Mouse (Mus musculus) neural tube, embryonic 15.5 days (tissue): ENCODE measurements around the gene Dnal4. TPM values are rescaled to one million over a fixed set of nuclear protein-coding genes. Genes with fewer than 3 reads are reported as not detected.

Source experiments
- ATAC-seq: fragments of 200-750 bp; cut with Nextera tagmentation; 2 replicates; pipeline ENCODE4 v1.8.0; 2017; ENCODE audit warnings: mild to moderate bottlenecking, moderate TSS enrichment, moderate library complexity; ENCODE audit not compliant: low FRiP score
- H3K27ac ChIP-seq: fragments of 300-500 bp; sonication (generic); replicated peaks from 2 replicates; pipeline ENCODE4 v1.5.1; 2015; ENCODE audit warnings: mild to moderate bottlenecking, inconsistent platforms
- H3K27me3 ChIP-seq: fragments of 300-500 bp; sonication (generic); replicated peaks from 2 replicates; pipeline ENCODE4 v1.6.1; 2015; ENCODE audit warnings: inconsistent platforms
- H3K36me3 ChIP-seq: fragments of 300-500 bp; sonication (generic); 2 replicates; pipeline ENCODE4 v1.6.1; 2015; ENCODE audit warnings: inconsistent platforms
- H3K4me1 ChIP-seq: fragments of 300-500 bp; sonication (generic); 2 replicates; pipeline ENCODE4 v1.6.1; 2015; ENCODE audit warnings: inconsistent platforms
- H3K4me2 ChIP-seq: fragments of 300-500 bp; sonication (generic); 2 replicates; pipeline ENCODE4 v1.6.1; 2015; ENCODE audit warnings: inconsistent platforms, mild to moderate bottlenecking, moderate library complexity
- H3K4me3 ChIP-seq: fragments of 300-500 bp; sonication (generic); replicated peaks from 2 replicates; pipeline ENCODE4 v1.5.1; 2015; ENCODE audit warnings: mild to moderate bottlenecking, inconsistent platforms
- H3K9ac ChIP-seq: fragments of 300-500 bp; sonication (generic); replicated peaks from 2 replicates; pipeline ENCODE4 v1.6.1; 2015; ENCODE audit warnings: mild to moderate bottlenecking, inconsistent platforms
- H3K9me3 ChIP-seq: fragments of 300-500 bp; sonication (generic); replicated peaks from 2 replicates; pipeline ENCODE4 v1.6.1; 2016; ENCODE audit warnings: inconsistent platforms
- WGBS: fragments of 180-500 bp; shearing (Covaris S2); methylation state at CpG from one replicate; pipeline ENCODE4 v1.1.7; 2015; ENCODE audit warnings: mixed read lengths; 5-methylcytosine and 5-hydroxymethylcytosine counted together
- polyA plus RNA-seq: library from polyadenylated mRNA; unstranded; fragments of >200 nt; fragmentation: Nextera tagmentation; extraction: Ambion mirVana; gene quantifications from 2 replicates; pipeline ENCODE4 v1.2.1, GENCODE M21; 2015

The Dnal4 gene
- polyA plus RNA-seq, 1 experiment from 2014 or later = 63.7 TPM

DNA sequence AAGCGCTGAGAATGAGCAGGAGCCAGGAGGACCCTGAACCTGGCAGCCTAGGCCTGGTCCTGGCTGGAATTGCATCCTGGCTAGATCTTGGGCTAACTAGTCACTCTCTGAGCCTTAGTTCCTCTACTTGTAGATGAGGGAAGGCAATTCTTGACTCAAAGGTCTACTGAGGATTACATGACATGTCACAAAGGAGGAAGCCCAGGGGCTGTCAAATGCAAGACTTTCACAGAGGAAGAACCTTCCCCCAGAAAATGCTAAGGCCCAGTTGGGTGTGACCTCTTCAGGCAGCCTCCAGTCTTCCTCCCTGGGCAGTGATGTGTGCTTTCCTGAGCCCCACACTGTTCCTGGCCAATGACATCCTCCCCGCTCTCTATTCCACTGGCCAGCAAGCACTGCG, 20.5 kb downstream of the Dnal4 start:
- Histone ChIP-seq H3K27me3 (no peaks in the 10 kb centered on the region), H3K9me3 (no peaks in the 10 kb centered on the region), H3K27ac (no peak overlapping the region), H3K9ac (no peak overlapping the region), H3K4me2 (no peak overlapping the region), H3K36me3 (peaks cover 9% of the 10 kb centered on the region; the same call in 1 of the 2 replicates), H3K4me1 (peaks cover 4% of the 10 kb centered on the region; the same call in 1 of the 2 replicates), H3K4me3 (no peak overlapping the region)
- ATAC-seq = no peak
- WGBS = 87% methylated on average over 3 of the region's 3 CpGs

- H3K9ac ChIP-seq = no peak overlapping the region
- ATAC-seq = no peak
- 80% methylated on average over 8 of the region's 8 CpGs for WGBS
- H3K9me3 ChIP-seq = no peaks in the 10 kb centered on the region
- no peaks in the 10 kb centered on the region for H3K27me3 ChIP-seq
- peaks cover 4% of the 10 kb centered on the region; the same call in 1 of the 2 replicates for H3K4me1 ChIP-seq
- peaks cover 2% of the 10 kb centered on the region; the same call in 1 of the 2 replicates for H3K36me3 ChIP-seq
- H3K4me3 ChIP-seq = no peak overlapping the region
- H3K27ac ChIP-seq = no peak overlapping the region
- no peak overlapping the region for H3K4me2 ChIP-seq
Observed at GRCm38 (mm10) chr15:79755977-79756625, 21.5 kb downstream of the Dnal4 start.

GRCm38 (mm10) chr15:79755176-79755575, 22.5 kb downstream of the Dnal4 start:
- ATAC-seq = no peak
- 82% methylated on average over 4 of the region's 4 CpGs for WGBS

GRCm38 (mm10) chr15:79753873-79754272, 23.8 kb downstream of the Dnal4 start:
- Histone ChIP-seq H3K27me3 (no peaks in the 10 kb centered on the region), H3K4me2 (no peak overlapping the region), H3K9ac (no peak overlapping the region), H3K27ac (no peak overlapping the region), H3K4me1 (peaks cover 4% of the 10 kb centered on the region; the same call in 1 of the 2 replicates), H3K9me3 (no peaks in the 10 kb centered on the region), H3K4me3 (no peak overlapping the region), H3K36me3 (0 out of 2 replicates have a peak, but pooled peaks cover 2% of the 10 kb centered on the region)
- 61% methylated on average over 4 of the region's 4 CpGs for WGBS
- no peak for ATAC-seq

More at GRCm38 (mm10) chr15:79755176-79755575, 22.5 kb downstream of the Dnal4 start:
- H3K4me2 ChIP-seq = no peak overlapping the region
- H3K27ac ChIP-seq = no peak overlapping the region
- no peaks in the 10 kb centered on the region for H3K9me3 ChIP-seq
- 0 out of 2 replicates have a peak, but pooled peaks cover 2% of the 10 kb centered on the region for H3K36me3 ChIP-seq
- peaks cover 4% of the 10 kb centered on the region; the same call in 1 of the 2 replicates for H3K4me1 ChIP-seq
- no peaks in the 10 kb centered on the region for H3K27me3 ChIP-seq
- no peak overlapping the region for H3K9ac ChIP-seq
- H3K4me3 ChIP-seq = no peak overlapping the region

DNA sequence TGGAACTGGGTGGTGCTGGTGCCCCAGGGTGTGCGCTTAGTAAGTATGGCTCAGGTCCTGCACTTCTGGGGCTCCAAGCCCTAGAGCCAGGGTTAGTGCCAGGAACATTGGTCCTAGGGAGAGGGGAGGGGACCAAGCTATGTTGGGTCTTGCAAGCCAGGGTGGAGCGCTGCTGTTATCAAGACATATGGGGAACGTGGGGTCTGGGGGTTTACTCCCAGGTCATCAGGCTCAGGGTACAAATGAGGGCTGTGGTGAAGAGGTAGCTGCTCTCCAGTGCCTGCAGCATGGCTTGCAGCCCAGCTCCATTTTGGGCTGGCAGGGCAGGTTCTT, 24.3 kb downstream of the Dnal4 start:
- H3K4me2 ChIP-seq = no peak overlapping the region
- H3K27me3 ChIP-seq = no peaks in the 10 kb centered on the region
- no peak for ATAC-seq
- WGBS = 96% methylated on average over 3 of the region's 3 CpGs
- no peak overlapping the region for H3K9ac ChIP-seq
- H3K9me3 ChIP-seq = no peaks in the 10 kb centered on the region
- no peak overlapping the region for H3K4me3 ChIP-seq
- H3K27ac ChIP-seq = no peak overlapping the region
- 0 out of 2 replicates have a peak, but pooled peaks cover 2% of the 10 kb centered on the region for H3K36me3 ChIP-seq
- H3K4me1 ChIP-seq = peaks cover 4% of the 10 kb centered on the region; the same call in 1 of the 2 replicates

DNA sequence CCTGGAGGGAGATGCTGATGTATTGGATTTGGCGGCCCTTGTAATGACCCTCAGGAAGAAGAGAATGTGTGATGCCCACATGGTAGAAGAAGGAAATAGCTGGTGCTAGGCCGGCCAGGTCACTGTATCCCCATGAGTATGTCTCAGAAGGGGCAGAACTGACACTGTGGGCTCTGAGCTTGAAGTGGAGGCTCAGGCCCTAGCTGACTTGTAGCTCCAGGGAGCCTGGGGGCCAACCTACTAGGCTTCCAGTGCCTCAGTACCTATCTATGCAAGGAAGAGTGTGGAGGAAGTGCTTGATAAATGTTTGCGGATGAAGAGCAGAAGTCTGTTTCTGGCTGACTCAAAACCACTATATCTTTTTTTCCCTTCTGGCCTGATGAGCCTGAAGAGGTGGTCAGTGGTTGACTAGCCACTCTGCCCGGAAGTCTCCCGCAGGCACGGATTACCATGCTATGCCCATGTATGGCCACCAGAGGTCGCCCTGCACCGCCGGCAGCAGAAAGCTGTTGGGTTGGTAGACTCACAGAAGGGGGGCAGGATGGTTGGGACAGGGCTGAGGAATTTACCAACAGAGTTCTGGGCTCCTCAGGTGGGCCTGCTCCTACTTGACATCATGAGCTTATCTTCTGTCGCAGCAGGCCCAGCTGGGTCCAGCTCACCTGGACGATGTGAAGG, 24.8 kb downstream of the Dnal4 start:
- H3K36me3 ChIP-seq = no peaks in the 10 kb centered on the region
- peak; percentile 40 for ATAC-seq
- H3K9ac ChIP-seq = no peak overlapping the region
- H3K4me2 ChIP-seq = no peak overlapping the region
- no peak overlapping the region for H3K27ac ChIP-seq
- H3K27me3 ChIP-seq = no peaks in the 10 kb centered on the region
- WGBS = 22% methylated on average over 11 of the region's 11 CpGs
- no peak overlapping the region for H3K4me3 ChIP-seq
- H3K9me3 ChIP-seq = no peaks in the 10 kb centered on the region
- peaks cover 4% of the 10 kb centered on the region; the same call in 1 of the 2 replicates for H3K4me1 ChIP-seq

- 81% methylated on average over 17 of the region's 17 CpGs for WGBS
- H3K4me2 ChIP-seq = no peak overlapping the region
- no peaks in the 10 kb centered on the region for H3K9me3 ChIP-seq
- H3K9ac ChIP-seq = no peak overlapping the region
- ATAC-seq = no peak
- H3K4me3 ChIP-seq = no peak overlapping the region
- H3K4me1 ChIP-seq = peaks cover 4% of the 10 kb centered on the region; the same call in 1 of the 2 replicates
- no peaks in the 10 kb centered on the region for H3K36me3 ChIP-seq
- no peak overlapping the region for H3K27ac ChIP-seq
- no peaks in the 10 kb centered on the region for H3K27me3 ChIP-seq
Observed at GRCm38 (mm10) chr15:79751772-79752171, 25.9 kb downstream of the Dnal4 start.

DNA sequence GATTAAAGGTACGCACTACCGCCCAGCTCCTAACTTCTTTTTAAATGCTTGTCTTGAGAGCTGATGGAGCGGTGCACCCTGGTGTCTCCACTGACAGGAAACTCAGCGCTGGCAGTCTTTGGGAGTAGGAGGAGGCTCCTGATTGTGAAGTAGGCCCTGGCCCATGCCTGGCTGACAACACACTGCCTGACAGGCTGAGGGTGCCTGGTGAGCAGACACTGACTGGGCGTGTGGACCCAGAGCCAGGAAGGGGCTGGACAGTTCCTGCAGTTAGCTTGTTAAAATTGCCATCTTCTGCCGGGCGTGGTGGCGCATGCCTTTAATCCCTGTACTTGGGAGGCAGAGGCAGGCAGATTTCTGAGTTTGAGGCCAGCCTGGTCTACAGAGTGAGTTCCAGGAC, 27.4 kb downstream of the Dnal4 start:
- Histone ChIP-seq H3K27ac (no peak overlapping the region), H3K4me1 (peaks cover 4% of the 10 kb centered on the region; the same call in 1 of the 2 replicates), H3K4me2 (no peak overlapping the region), H3K4me3 (no peak overlapping the region), H3K27me3 (no peaks in the 10 kb centered on the region), H3K36me3 (no peaks in the 10 kb centered on the region), H3K9me3 (no peaks in the 10 kb centered on the region), H3K9ac (no peak overlapping the region)
- 90% methylated on average over 8 of the region's 8 CpGs for WGBS
- no peak for ATAC-seq

GRCm38 (mm10) chr15:79749162-79749561, 28.5 kb downstream of the Dnal4 start:
- Histone ChIP-seq H3K36me3 (no peaks in the 10 kb centered on the region), H3K4me1 (peaks cover 4% of the 10 kb centered on the region; the same call in 1 of the 2 replicates), H3K4me3 (no peak overlapping the region), H3K9me3 (no peaks in the 10 kb centered on the region), H3K27me3 (no peaks in the 10 kb centered on the region), H3K27ac (no peak overlapping the region), H3K4me2 (no peak overlapping the region), H3K9ac (no peak overlapping the region)
- no peak for ATAC-seq
- 91% methylated on average over 7 of the region's 7 CpGs for WGBS

- 60% methylated on average over 11 of the region's 11 CpGs for WGBS
- no peaks in the 10 kb centered on the region for H3K9me3 ChIP-seq
- ATAC-seq = no peak
Observed at GRCm38 (mm10) chr15:79747998-79748397, 29.7 kb downstream of the Dnal4 start.

DNA sequence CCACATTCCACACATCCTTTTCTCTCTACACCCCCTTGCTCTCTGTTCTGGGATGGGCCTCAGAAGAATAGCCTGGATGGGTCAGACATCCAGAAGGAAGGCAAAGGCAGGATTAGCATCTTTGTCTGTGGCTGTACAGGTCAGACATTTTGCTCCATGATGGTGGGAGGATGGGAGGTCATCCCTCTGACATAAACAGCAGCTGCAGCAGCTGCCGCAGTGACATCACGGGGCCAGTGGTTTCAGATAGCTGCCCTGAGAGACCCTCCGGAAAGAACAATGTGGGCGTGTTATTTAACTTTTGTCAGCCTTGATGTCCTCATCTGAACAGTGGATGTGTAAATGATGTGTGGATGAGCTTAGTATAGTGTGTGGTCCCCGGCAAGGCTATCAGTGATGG, 31.8 kb downstream of the Dnal4 start:
- no peak overlapping the region for H3K27ac ChIP-seq
- ATAC-seq = no peak
- H3K36me3 ChIP-seq = no peaks in the 10 kb centered on the region
- H3K4me3 ChIP-seq = no peak overlapping the region
- H3K4me2 ChIP-seq = no peak overlapping the region
- H3K9me3 ChIP-seq = no peaks in the 10 kb centered on the region
- peaks cover 14% of the 10 kb centered on the region for H3K4me1 ChIP-seq
- no peak overlapping the region for H3K9ac ChIP-seq
- WGBS = 94% methylated on average over 5 of the region's 5 CpGs
- H3K27me3 ChIP-seq = no peaks in the 10 kb centered on the region

More at GRCm38 (mm10) chr15:79747998-79748397, 29.7 kb downstream of the Dnal4 start:
- peaks cover 3% of the 10 kb centered on the region for H3K4me1 ChIP-seq
- H3K27ac ChIP-seq = no peak overlapping the region
- no peak overlapping the region for H3K4me2 ChIP-seq
- no peaks in the 10 kb centered on the region for H3K27me3 ChIP-seq
- H3K9ac ChIP-seq = no peak overlapping the region
- no peaks in the 10 kb centered on the region for H3K36me3 ChIP-seq
- H3K4me3 ChIP-seq = no peak overlapping the region

GRCm38 (mm10) chr15:79745312-79745711, 32.3 kb downstream of the Dnal4 start:
- H3K9me3 ChIP-seq = no peaks in the 10 kb centered on the region
- H3K27ac ChIP-seq = no peak overlapping the region
- no peak overlapping the region for H3K9ac ChIP-seq
- no peak overlapping the region for H3K4me2 ChIP-seq
- no peak for ATAC-seq
- 89% methylated on average over 10 of the region's 10 CpGs for WGBS
- H3K27me3 ChIP-seq = no peaks in the 10 kb centered on the region
- H3K4me3 ChIP-seq = no peak overlapping the region
- H3K4me1 ChIP-seq = peaks cover 20% of the 10 kb centered on the region
- H3K36me3 ChIP-seq = no peaks in the 10 kb centered on the region
